Mouse (Mus musculus): ENCODE measurements around the gene Gm3468. TPM values are rescaled to one million over a fixed set of nuclear protein-coding genes. Genes with fewer than 3 reads are reported as not detected.
"Not testable (repeated sequence)": the region's sequence is repeated elsewhere in the genome, so short reads cannot be mapped to it uniquely, and the experiment has no call there.

The Gm3468 gene
- 1 to 10 TPM; 1.1 to 1.2 TPM for total RNA-seq (2021)

DNA sequence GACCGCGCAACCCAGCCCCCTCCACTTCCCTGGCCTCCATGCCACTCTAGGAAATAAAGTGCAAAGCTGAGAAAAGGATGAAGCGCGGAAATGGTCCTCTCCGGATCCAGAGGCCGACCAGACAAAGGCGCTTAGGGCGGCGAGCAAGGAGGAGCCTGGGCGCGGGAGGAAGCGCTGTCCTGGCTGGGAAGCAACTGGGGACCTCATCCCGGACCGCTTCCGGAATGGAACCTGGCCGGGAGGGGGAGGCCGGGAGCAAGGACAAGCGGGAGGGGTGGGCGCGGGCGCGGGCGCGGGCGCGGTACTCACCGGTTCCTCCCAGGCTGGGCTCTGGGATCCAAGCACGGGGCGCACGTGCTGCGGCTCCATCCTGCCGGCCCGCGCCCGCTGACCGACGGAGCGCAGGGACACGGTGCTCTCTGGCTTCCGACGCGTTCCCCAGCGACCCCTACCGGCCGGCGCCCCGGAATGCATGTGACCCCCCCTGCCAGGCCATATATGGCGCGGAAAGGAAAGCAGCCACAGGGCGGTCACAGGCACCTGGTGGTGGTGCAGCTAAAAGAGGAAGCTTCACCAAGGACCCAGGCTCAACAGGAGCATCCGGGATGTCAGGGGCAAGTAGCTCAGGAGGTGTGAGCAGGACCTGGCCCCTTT is at the start of gene Gm3468:
Gm3468 (minus strand) TSS at position 394 of the 654 bp plus-strand sequence.
- DNase-seq (ENCODE audit: low spot score in 2 of 2), result peak; percentile 23 to 30
- intact Hi-C loops (cut with DNase I), result not testable (repeated sequence)

DNA sequence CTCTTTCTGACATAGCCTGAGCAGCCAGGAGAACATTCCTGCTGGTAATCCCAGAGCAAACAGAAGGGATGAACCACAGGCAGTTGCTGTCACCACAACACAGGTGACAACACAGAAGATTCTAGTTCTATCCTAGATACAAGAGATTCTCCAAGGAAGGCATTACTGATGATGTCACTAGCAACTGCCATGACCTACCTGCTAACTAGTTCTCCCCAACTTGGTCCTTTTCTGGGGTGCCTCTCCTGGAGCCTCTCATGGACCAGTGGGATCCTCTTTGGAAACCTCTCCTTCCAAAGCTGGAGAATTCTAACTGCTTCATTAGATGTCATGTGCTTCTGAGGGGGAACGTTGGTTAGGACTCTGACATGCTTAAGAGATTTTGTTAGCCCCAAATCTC is 17.2 kb upstream of the Gm3468 start, which contains the start of gene Gm3476:
Gm3476 (minus strand) TSS at position 101 of the 400 bp plus-strand sequence.
- intact Hi-C loops (cut with DNase I); DNase-seq (ENCODE audit: low spot score in 2 of 2): not testable (repeated sequence)

GRCm38 (mm10) chr14:6107500-6107899 is 965 bp downstream of the Gm3468 start:
- DNase-seq (ENCODE audit: low spot score in 2 of 2); intact Hi-C loops (cut with DNase I): not testable (repeated sequence)

DNA sequence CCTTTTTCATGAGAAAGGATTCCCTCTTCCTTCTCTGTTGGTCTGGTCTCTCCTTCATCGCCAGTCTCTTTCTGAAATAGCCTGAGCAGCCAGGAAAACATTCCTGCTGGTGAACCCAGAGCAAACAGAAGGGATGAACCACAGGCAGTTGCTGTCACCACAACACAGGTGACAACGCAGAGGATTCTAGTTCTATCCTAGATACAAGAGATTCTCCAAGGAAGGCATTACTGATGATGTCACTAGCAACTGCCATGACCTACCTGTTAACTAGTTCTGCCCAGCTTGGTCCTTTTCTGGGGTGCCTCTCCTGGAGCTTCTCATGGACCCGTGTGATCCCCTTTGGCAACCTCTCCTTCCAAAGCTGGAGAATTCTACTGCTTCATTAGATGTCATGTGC is 14.6 kb downstream of the Gm3468 start, which contains the start of gene Gm8206:
Gm8206 (minus strand) TSS at position 101 of the 400 bp plus-strand sequence.
- DNase-seq (ENCODE audit: low spot score in 2 of 2); intact Hi-C loops (cut with DNase I): not testable (repeated sequence)

GRCm38 (mm10) chr14:6058167-6058566 is 50.3 kb downstream of the Gm3468 start, which contains the start of gene Gm6337:
Gene Gm6337 (minus strand): TSS chr14:6058267.
- intact Hi-C loops (cut with DNase I), result not testable (repeated sequence)

More at GRCm38 (mm10) chr14:6058167-6058566, 50.3 kb downstream of the Gm3468 start, which contains the start of gene Gm6337:
- DNase-seq (ENCODE audit: low spot score in 2 of 2), result not testable (repeated sequence)

Other genes starting within 250 kb of the Gm3468 start
- under 1 TPM; 0.78 to 0.96 TPM for gene Gm8237, start 228.3 kb downstream of the Gm3468 start, total RNA-seq (2021)
- under 1 TPM; 0.41 to 0.76 TPM for gene Gm3248, start 146.9 kb downstream of the Gm3468 start, total RNA-seq (2021)
- gene Gm3453, start 129.5 kb downstream of the Gm3468 start, total RNA-seq (2021), result not detected
- not detected for gene Gm6337, start 50.4 kb downstream of the Gm3468 start, total RNA-seq (2021)
- not detected for gene Gm8206, start 14.7 kb downstream of the Gm3468 start, total RNA-seq (2021)
- gene Gm3476, start 17.1 kb upstream of the Gm3468 start, total RNA-seq (2021), result not detected
- gene Gm21560, start 110.6 kb upstream of the Gm3468 start, total RNA-seq (2021), result under 1 TPM; 0.78 TPM
- gene Gm3411, start 178.6 kb upstream of the Gm3468 start, total RNA-seq (2021), result 1 to 10 TPM; 1.5 to 2.1 TPM
- gene Gm21103, start 196.2 kb upstream of the Gm3468 start, total RNA-seq (2021), result not detected
- not detected for gene Gm3618, start 235.0 kb upstream of the Gm3468 start, total RNA-seq (2021)

All from left cerebral cortex, postnatal 25 days (tissue).